Mouse (Mus musculus): ENCODE measurements around the gene Gabarapl2.

DNA sequence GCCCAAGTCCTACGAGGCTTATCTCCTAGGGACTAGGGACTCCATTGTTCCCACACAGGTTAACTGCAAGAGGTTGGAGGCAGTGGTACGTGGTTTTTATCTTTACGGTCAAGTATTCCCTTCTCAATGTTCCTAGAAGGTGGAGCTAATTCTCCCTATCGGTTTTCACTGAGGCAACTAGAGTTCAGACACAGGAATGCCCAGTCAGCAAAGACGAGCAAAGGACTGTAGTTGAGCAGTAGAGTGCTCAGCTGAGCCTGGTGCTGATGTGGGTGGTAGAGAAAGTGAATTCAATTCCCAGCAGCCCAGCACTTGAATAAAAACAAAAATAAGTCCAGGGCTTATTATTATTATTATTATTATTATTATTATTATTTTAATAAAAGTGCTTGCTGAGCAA is 47.9 kb upstream of the Gabarapl2 start:
- TF ChIP-seq CTCF (IDR thresholded peaks at IDR 0.05) (no peak), EP300 (IDR thresholded peaks at IDR 0.05) (no peak)

Data from lung, postnatal 0 days (tissue).